Mouse (Mus musculus) bone marrow, adult 2 months (tissue): ENCODE data around the gene Wasf2.

Source experiments
- CTCF ChIP-seq: fragments of 200-500 bp; IDR thresholded peaks from 2 replicates; pipeline ENCODE4 v1.5.1; 2011; ENCODE audit warnings: low read length, control low read depth; ENCODE audit not compliant: control insufficient read depth, insufficient read depth
- POLR2A ChIP-seq: fragments of 200-500 bp; IDR thresholded peaks from 2 replicates; pipeline ENCODE4 v1.6.1; 2011; ENCODE audit warnings: low read depth, mild to moderate bottlenecking, control low read depth, low read length, borderline replicate concordance; ENCODE audit not compliant: control insufficient read depth

DNA sequence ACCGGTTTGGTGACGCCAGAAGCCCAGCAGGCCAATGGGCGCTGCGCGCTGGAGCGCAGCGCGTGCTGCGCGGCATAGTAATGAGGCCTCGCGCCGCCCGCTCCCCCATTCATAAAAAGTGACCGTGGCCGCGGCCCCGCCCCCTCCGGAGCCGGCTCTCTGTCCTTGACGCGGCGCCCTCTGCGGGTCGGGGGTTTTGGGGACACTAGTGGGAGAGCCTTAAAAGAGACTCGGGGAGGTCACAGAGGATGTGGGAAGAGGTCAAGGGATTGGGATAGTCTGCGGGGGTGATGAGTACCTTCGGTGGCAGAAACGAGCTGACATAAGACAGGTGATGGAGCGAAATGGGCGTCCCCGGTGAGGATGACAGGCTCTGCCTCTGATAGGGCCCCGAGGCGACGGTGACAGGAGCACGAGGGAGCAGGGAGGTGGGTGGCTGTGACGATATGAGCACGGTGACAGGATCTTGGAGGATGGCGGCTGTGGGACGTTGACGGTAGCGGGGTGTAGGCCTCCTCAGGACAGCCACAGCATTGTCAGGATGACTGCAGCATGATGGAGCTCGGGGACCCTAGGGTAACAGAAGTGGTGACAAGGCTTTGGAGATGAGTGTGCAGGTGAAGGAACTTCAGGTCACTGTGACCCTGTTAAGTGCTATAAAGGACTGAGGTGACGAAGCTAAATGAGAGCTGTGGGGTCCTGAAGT lies 82.4 kb downstream of the Wasf2 start:
- TF ChIP-seq CTCF (no peak), POLR2A (no peak)
